Mouse (Mus musculus) spleen, adult 2 months (tissue): ENCODE data around the gene Vash1.

Experiments used
- CTCF ChIP-seq: fragments of 200-500 bp; IDR thresholded peaks from 2 replicates; pipeline ENCODE4 v1.5.1; 2011; ENCODE audit warnings: mild to moderate bottlenecking, inconsistent platforms; ENCODE audit not compliant: insufficient read depth, insufficient read length, insufficient replicate concordance; ENCODE audit errors: extremely low read depth
- POLR2A ChIP-seq: fragments of 200-500 bp; IDR thresholded peaks from 2 replicates; pipeline ENCODE4 v1.6.1; 2011; ENCODE audit warnings: low read depth, low read length, inconsistent platforms

GRCm38 (mm10) chr12:86647736-86648135 lies 30.8 kb upstream of the Vash1 start:
- TF ChIP-seq CTCF (no peak), POLR2A (no peak)
